Mouse (Mus musculus) bone marrow macrophage, adult 2 months (primary cell): ENCODE data around the gene Lin28b. TPM values are rescaled to one million over a fixed set of nuclear protein-coding genes. Genes with fewer than 3 reads are reported as not detected.

Source experiments
- H3K27ac ChIP-seq: 2 replicates; pipeline ENCODE4 v1.5.1; 2012; ENCODE audit warnings: low read depth, low read length; ENCODE audit not compliant: insufficient read depth
- H3K4me1 ChIP-seq: 2 replicates; pipeline ENCODE4 v1.6.1; 2012; ENCODE audit warnings: low read length; ENCODE audit not compliant: control insufficient read depth, insufficient read depth
- H3K4me3 ChIP-seq: 2 replicates; pipeline ENCODE4 v1.5.1; 2012; ENCODE audit warnings: mild to moderate bottlenecking, low read length, moderate library complexity; ENCODE audit not compliant: insufficient read depth
- CTCF ChIP-seq: IDR thresholded peaks from 2 replicates; pipeline ENCODE4 v1.5.1; 2012; ENCODE audit warnings: low read depth, mild to moderate bottlenecking, low read length, moderate library complexity
- POLR2A ChIP-seq: IDR thresholded peaks from 2 replicates; pipeline ENCODE4 v1.6.1; 2012; ENCODE audit warnings: mild to moderate bottlenecking, low read depth, low read length, borderline replicate concordance
- polyA plus RNA-seq: library from polyadenylated mRNA; stranded (reverse); fragments of >200 nt; gene quantifications from 2 replicates; pipeline ENCODE4 v1.2.4, GENCODE M21; 2012; ENCODE audit not compliant: missing spikeins, insufficient read depth, insufficient read length

Lin28b gene
- polyA plus RNA-seq, 1 experiment: not detected

DNA sequence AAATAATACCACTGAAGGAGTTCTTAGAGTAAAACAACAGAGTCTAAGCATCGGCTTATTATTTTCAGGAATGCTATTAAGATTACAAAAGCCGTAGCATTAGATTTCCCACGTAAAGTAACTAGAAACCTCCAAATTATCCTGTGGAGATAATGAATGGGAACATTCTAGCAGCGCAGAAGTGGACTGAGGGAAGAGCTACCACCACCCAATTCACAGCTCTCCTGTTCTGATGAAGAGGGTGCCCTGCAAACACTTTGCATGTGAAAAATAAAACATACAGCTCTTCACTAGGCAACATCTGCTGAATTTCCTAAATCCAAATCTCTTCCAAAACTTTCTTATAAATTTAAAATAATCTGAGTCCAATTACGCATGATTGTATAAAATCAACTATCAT is 74.1 kb downstream of the Lin28b start:
- Histone ChIP-seq H3K27ac (no peak overlapping the region), H3K4me3 (no peak overlapping the region), H3K4me1 (no peaks in the 10 kb centered on the region)
- TF ChIP-seq CTCF (no peak), POLR2A (no peak)

DNA sequence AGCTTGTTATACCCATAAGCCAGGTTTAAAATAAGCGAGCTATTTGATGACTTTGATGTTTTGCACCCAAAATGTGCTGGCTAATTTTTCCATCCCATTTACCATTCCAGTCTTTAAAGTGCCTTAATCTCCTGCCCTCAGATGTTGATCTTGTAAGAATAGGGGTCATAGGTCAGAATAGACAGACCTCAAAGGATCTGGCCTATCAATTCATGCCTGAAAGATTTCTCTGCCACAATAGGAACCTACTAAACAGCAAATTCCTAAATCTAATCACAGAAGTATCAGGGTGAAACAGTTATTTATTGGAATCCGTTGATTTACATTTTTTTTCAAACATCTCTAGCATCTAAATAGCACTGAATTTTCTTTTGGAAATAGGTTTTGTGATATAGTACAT is 74.5 kb downstream of the Lin28b start:
- Histone ChIP-seq H3K27ac (no peak overlapping the region), H3K4me3 (no peak overlapping the region), H3K4me1 (no peaks in the 10 kb centered on the region)
- TF ChIP-seq CTCF: no peak
- TF ChIP-seq POLR2A: no peak

DNA sequence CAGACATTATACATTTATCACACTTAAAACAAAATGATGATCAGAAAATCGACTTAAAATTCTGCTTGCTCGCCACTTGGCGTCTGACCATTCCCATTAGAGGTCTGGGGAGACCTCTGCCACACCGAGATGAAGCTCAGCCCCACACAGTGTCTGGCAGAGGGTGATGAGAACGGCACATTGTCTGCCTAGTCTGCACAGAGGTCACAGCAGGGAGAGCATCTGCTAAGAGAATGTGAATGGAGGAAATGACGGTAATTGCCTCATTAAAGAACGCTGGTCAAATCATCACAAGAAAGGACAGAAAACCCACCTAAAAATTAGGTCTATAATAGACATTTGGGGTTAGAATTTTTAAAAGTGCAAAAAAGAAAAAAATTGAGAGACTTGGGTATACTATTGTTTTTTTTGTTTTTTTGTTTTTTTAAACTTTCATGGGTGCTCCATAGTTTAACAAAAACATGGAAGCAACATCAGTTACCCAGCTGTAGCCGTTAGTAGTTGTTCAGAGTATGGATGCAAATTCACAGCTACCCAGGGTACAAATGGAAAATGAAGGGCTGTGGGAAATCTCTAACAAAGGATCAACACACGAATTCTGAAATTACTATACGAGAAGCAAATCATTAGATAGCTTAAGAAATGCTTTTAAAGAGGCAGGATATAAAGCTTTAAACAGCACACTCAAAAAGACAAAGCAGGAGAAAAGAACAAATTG is 75.4 kb downstream of the Lin28b start:
- no peak overlapping the region for H3K4me3 ChIP-seq
- TF ChIP-seq POLR2A (no peak), CTCF (no peak)
- no peaks in the 10 kb centered on the region for H3K4me1 ChIP-seq
- no peak overlapping the region for H3K27ac ChIP-seq

DNA sequence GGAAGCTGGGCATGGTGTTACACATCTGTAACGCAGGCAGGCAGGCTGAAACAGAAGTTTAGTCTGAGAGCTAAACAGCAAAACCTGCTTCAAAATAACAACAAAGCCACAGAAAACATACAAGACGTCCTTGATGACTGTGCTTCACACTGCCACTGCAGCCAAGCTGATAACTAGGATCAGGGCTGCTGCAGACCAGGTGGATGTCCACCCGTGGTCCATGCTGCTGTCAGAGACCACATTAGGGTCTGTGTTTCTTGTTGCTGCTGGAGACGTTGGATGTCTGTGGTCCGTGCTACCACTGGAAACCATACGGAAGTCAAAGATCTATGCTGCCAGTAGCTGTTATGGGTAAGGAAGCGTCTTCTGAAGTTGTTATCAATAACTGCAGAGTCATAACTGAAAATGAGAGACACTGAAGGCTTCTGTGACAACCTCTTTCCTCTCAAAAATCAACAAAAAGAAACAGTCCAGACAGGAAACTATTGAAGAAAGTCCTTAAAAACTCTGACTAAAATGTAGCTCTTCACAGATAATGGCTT is 86.4 kb downstream of the Lin28b start:
- H3K4me1 ChIP-seq: no peaks in the 10 kb centered on the region
- TF ChIP-seq CTCF (no peak), POLR2A (no peak)
- H3K4me3 ChIP-seq: no peak overlapping the region
- H3K27ac ChIP-seq: no peak overlapping the region

DNA sequence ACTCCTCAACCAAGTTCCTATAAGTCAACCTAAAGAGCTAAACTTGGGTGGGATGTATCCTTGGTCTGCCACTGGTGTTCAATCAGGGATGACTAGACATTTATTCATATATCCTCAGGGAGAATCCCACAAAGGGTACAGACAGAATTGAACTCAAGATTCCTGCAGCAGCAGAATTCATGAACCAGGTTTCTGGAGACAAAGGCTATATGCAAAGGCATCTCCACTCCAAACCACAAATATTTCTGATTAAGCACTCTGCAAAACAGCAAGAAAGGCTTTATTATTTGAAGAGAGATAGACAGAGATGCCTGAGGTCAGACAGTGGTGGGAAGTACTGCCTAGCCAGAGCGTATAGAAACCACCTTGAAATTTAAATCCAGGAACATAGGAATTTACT is 88.0 kb downstream of the Lin28b start:
- Histone ChIP-seq H3K4me3 (no peak overlapping the region), H3K4me1 (no peaks in the 10 kb centered on the region), H3K27ac (no peak overlapping the region)
- TF ChIP-seq CTCF: no peak
- TF ChIP-seq POLR2A: no peak

DNA sequence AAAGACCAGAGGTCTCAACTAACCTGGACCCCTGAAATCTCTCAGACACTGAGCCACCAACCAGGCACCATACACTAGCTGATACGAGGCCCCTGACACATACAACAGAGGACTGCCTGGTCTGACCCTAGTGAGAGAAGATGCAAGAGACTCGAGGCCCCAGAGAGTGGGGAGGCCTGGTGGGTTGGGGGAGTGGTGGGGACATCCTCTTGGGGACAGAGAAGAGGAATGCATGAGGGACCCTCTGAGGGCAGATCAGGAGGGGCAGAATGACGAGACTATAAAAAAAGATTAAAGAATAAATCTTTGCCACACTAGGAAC is 103.6 kb downstream of the Lin28b start:
- TF ChIP-seq POLR2A (no peak), CTCF (no peak)
- Histone ChIP-seq H3K4me1 (no peaks in the 10 kb centered on the region), H3K4me3 (no peak overlapping the region), H3K27ac (no peak overlapping the region)

DNA sequence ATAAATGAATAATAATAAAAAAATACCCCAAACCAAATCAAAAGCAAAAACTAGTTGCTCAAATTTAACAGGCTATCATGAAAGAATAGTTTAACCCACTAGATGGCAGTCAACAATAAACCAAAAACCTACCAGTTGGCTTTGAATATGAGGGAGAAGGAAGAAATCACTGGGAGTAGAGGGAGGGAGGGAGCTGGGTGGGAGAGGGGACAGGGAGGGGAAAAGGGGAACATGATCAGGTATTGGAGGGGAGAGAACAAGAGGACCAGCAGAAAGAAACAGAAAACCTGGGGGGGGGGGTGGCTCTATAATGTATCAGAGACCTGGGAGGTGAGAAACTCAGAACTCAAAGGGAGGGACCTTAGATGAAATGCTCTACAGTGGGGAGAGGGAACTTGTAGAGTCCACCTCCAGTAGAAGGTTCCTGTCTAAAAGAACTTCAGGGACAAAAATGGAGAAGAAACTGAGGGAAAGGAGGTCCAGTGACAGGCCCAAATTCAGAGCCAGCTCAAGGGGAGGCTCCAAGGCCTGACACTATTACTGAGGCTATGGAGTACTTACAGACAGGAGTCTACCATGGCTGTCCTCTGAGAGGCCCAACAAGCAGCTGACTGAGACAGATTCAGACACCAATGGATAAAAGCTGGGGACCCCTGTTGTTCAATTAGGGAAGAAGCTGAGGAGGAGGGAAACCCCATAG is 104.1 kb downstream of the Lin28b start:
- TF ChIP-seq POLR2A (no peak), CTCF (no peak)
- Histone ChIP-seq H3K4me1 (no peaks in the 10 kb centered on the region), H3K27ac (no peak overlapping the region), H3K4me3 (no peak overlapping the region)

DNA sequence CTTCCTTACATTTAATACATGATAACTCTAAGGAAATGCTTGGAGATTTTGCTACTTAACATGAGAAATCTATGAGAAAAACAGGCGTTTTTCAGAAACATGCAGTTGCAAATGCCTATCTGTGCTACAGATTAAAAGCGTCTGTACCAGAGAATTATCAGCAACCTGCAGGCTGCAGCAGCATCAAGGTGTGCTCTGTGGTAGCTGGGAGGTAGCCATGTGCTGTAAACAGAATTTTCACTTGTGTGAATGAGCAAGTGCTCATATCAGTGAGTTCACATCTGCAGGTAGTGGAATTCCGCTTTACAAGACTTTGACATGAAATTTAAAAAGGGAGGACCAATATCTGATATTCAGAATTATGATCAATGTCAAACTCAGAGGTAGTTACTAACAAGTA is 107.9 kb downstream of the Lin28b start:
- TF ChIP-seq CTCF: no peak
- Histone ChIP-seq H3K4me1 (no peaks in the 10 kb centered on the region), H3K4me3 (no peak overlapping the region), H3K27ac (no peak overlapping the region)

DNA sequence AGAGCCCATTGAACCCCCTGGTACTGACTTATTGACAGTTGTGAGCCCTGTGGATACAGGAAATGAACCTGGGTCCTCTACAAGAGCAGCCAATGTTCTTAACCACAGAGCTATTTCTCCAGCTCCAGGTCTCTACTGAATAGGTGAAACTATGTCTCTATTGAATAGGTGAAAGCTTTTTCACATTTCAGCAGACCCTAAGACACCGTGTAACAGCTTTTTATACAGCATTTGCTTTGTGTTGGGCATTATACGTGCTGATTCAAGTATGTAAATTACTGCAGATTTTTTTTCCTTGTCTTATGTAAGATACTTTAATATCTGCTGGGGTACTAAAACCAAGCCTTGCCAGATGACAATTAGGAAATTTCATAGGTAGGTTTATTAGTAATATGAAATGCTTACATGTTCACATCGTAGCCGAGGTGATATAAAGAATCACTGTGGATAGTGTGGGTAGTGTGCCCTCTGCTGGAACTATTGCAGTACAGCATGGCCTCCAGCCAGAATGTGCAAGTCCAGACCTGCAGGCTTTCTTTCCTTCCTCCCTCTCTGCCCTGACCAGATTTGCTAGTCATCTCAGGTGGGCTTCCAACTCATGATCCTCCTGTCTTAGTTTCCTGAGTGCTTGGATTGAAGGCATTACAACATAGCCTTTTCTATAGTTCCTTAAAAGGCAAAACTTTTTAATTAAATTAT is 113.1 kb downstream of the Lin28b start:
- H3K4me3 ChIP-seq: no peak overlapping the region
- peak; percentile 50; the same call in 1 of the 2 replicates for TF ChIP-seq CTCF
- no peak for TF ChIP-seq POLR2A
- H3K4me1 ChIP-seq: no peaks in the 10 kb centered on the region
- H3K27ac ChIP-seq: no peak overlapping the region

DNA sequence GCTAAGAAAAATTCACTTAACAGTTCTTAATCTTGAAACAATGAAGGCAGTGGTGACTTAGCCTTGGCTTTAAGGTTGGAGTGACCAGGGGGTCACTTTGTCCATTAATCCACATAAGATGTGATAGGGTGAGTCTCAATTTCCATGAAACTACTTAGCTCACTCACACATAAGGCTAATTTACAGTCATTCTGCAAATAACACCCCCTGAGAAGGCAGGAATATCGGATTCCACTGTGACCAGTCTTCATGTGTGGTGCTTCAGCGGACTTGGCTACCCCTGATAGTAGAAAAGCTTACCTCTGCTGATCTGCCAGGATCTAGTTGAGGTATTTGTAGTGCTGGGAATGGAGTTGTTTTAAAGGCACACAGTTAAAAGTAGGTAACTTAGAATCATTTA is 115.7 kb downstream of the Lin28b start:
- no peak overlapping the region for H3K4me3 ChIP-seq
- no peaks in the 10 kb centered on the region for H3K4me1 ChIP-seq
- no peak overlapping the region for H3K27ac ChIP-seq
- no peak for TF ChIP-seq POLR2A
- TF ChIP-seq CTCF: no peak
